Comparison of ENCODE assay signal across 13 mouse cellular contexts in genomic region chr19:29185552-29186232, GRCm38 (mm10).
DNase-seq lines count a peak whose midpoint lies in the region; ATAC-seq and TF ChIP-seq lines count a peak whose summit lies in the region.
"Had no signal": no experiment of that assay in that cellular context is flagged by ENCODE, and none has a peak within 500 bp of the region (broad histone marks: within the 10 kb centered on the region; RNA-seq: fewer than 3 reads in every experiment).

No protein-coding gene starts in this region.

- no peak overlapping the region for H3K4me2 ChIP-seq in kidney, postnatal 0 days (ENCODE audit: low read length)
- H3K4me2 ChIP-seq in liver, postnatal 0 days (ENCODE audit: low read depth, low read length), result peak overlapping the region; percentile 4
- H3K4me2 ChIP-seq: embryonic facial prominence, embryonic 15.5 days; hindbrain, embryonic 14.5 days had no signal

- peak; percentile 48 for DNase-seq in kidney, postnatal 0 days (ENCODE audit: low spot score)
- no peak for DNase-seq in kidney, adult 9 months
- peak; percentile 77 for DNase-seq in 416B (ENCODE audit: low read depth)
- no peak for DNase-seq in liver, postnatal 0 days
- DNase-seq in spleen, postnatal 10 days (ENCODE audit: low spot score in 2 of 2), result no peak
- no peak for DNase-seq in adrenal gland, adult 18-20 months (ENCODE audit: low spot score in 2 of 2)
- no peak for DNase-seq in adrenal gland, adult 8-10 months
- DNase-seq: adrenal gland, postnatal 10 days; cerebellum, adult 9-10 months had no signal

- H3K4me1 ChIP-seq in kidney, postnatal 0 days (replicated peaks; ENCODE audit: insufficient read depth, low read length), result no peaks in the 10 kb centered on the region
- H3K4me1 ChIP-seq in bone marrow macrophage, adult 2 months (ENCODE audit: control insufficient read depth, insufficient read depth, low read length), result peaks cover 15% of the 10 kb centered on the region
- H3K4me1 ChIP-seq in liver, postnatal 0 days (ENCODE audit: insufficient read depth), result peaks cover 10% of the 10 kb centered on the region

- H3K27me3 ChIP-seq in kidney, postnatal 0 days (ENCODE audit: insufficient read depth, low read length), result no peaks in the 10 kb centered on the region
- H3K27me3 ChIP-seq in liver, postnatal 0 days (ENCODE audit: insufficient read depth, low read length), result no peaks in the 10 kb centered on the region
- H3K27me3 ChIP-seq: embryonic facial prominence, embryonic 15.5 days had no signal

- TF ChIP-seq CTCF in kidney, postnatal 0 days (IDR thresholded peaks at IDR 0.05; ENCODE audit: low read depth), result no peak
- no peak for TF ChIP-seq CTCF in bone marrow macrophage, adult 2 months (IDR thresholded peaks at IDR 0.05; ENCODE audit: low read depth, low read length)
- TF ChIP-seq CTCF in liver, postnatal 0 days (IDR thresholded peaks at IDR 0.05; ENCODE audit: low read depth), result no peak

- ATAC-seq in kidney, postnatal 0 days (replicated peaks; ENCODE audit: low FRiP score, low read depth), result no peak
- no peak for ATAC-seq in liver, postnatal 0 days

- H3K9me3 ChIP-seq in kidney, postnatal 0 days (replicated peaks; ENCODE audit: low read length), result no peaks in the 10 kb centered on the region
- H3K9me3 ChIP-seq in liver, postnatal 0 days (ENCODE audit: low read length), result no peaks in the 10 kb centered on the region
- H3K9me3 ChIP-seq: embryonic facial prominence, embryonic 15.5 days; heart, embryonic 10.5 days had no signal

- TF ChIP-seq POLR2A in bone marrow macrophage, adult 2 months (IDR thresholded peaks at IDR 0.05; ENCODE audit: borderline replicate concordance, low read depth, low read length), result no peak

- no peak overlapping the region for H3K9ac ChIP-seq in kidney, postnatal 0 days (ENCODE audit: low read depth, low read length)
- H3K9ac ChIP-seq in liver, postnatal 0 days (replicated peaks), result no peak overlapping the region
- H3K9ac ChIP-seq: embryonic facial prominence, embryonic 15.5 days; hindbrain, embryonic 14.5 days had no signal

- 0 out of 2 replicates have a peak overlapping the region, but pooled peaks have one; percentile 25 for H3K27ac ChIP-seq in kidney, postnatal 0 days
- no peak overlapping the region for H3K27ac ChIP-seq in bone marrow macrophage, adult 2 months (ENCODE audit: insufficient read depth, low read depth, low read length)
- H3K27ac ChIP-seq in liver, postnatal 0 days (ENCODE audit: low read depth), result no peak overlapping the region
- H3K27ac ChIP-seq: embryonic facial prominence, embryonic 15.5 days; heart, embryonic 10.5 days; hindbrain, embryonic 14.5 days had no signal

- no peaks in the 10 kb centered on the region for H3K36me3 ChIP-seq in kidney, postnatal 0 days (ENCODE audit: insufficient read depth, low read length)
- H3K36me3 ChIP-seq in liver, postnatal 0 days (replicated peaks; ENCODE audit: insufficient read depth, low read length), result no peaks in the 10 kb centered on the region
- H3K36me3 ChIP-seq: embryonic facial prominence, embryonic 15.5 days; heart, embryonic 10.5 days had no signal

- no peak overlapping the region for H3K4me3 ChIP-seq in kidney, postnatal 0 days (replicated peaks; ENCODE audit: low read depth, low read length)
- 0 out of 2 replicates have a peak overlapping the region, but pooled peaks have one; percentile 7 for H3K4me3 ChIP-seq in bone marrow macrophage, adult 2 months (ENCODE audit: insufficient read depth, low read length)
- no peak overlapping the region for H3K4me3 ChIP-seq in liver, postnatal 0 days (ENCODE audit: low read depth, low read length)
- H3K4me3 ChIP-seq: embryonic facial prominence, embryonic 15.5 days; heart, embryonic 10.5 days had no signal

- WGBS in kidney, postnatal 0 days, result 64% methylated on average over 9 of the region's 9 CpGs
- 40% methylated on average over 9 of the region's 9 CpGs for WGBS in liver, postnatal 0 days (ENCODE audit: insufficient replicate concordance)

- TF ChIP-seq EP300 in liver, postnatal 0 days (IDR thresholded peaks at IDR 0.05; ENCODE audit: low read depth), result no peak

Comparison
In these comparisons a context has a peak if more than half of its experiments do, and no peak if none do; other contexts are left out.
1. DNase-seq: peak in kidney, postnatal 0 days (single experiment) and 416B (single experiment); none in kidney, adult 9 months (single experiment), liver, postnatal 0 days (single experiment), spleen, postnatal 10 days (0 of 2), adrenal gland, adult 18-20 months (0 of 2) and adrenal gland, adult 8-10 months (single experiment).